Mouse (Mus musculus): ENCODE data around the gene Abhd6. TPM values are rescaled to one million over a fixed set of nuclear protein-coding genes. Genes with fewer than 3 reads are reported as not detected.

Gene Abhd6
- total and polyA plus RNA-seq, 3 experiments = not detected

GRCm38 (mm10) chr14:8000831-8001685 lies 1.6 kb upstream of the Abhd6 start:
- H3K27ac ChIP-seq (ENCODE audit: control insufficient read depth, low read depth, low read length) = no peak overlapping the region
- no peak overlapping the region for H3K9ac ChIP-seq (ENCODE audit: control insufficient read depth, low read depth, low read length, poor library complexity, severe bottlenecking)
- H3K36me3 ChIP-seq (ENCODE audit: control insufficient read depth in 1 of 2, insufficient read depth in 2 of 2, low read length in 2 of 2) = no peaks in the 10 kb centered on the region
- no peak for DNase-seq (ENCODE audit: low read depth, low spot score)
- H3K9me3 ChIP-seq (replicated peaks; ENCODE audit: insufficient read depth, low read length) = no peaks in the 10 kb centered on the region
- no peaks in the 10 kb centered on the region; a peak in 1 of 4 replicates for H3K27me3 ChIP-seq (ENCODE audit: control insufficient read depth in 1 of 2, insufficient read depth in 2 of 2, low read length in 2 of 2)
- H3K4me1 ChIP-seq (ENCODE audit: control insufficient read depth in 1 of 2, insufficient read depth in 2 of 2, low read length in 2 of 2) = no peaks in the 10 kb centered on the region
- H3K4me3 ChIP-seq (ENCODE audit: control insufficient read depth in 1 of 2, insufficient read depth in 1 of 2, low read depth in 2 of 2, low read length in 2 of 2) = no peak overlapping the region
- H3K79me2 ChIP-seq (ENCODE audit: control insufficient read depth, insufficient read depth, low read length, poor library complexity) = no peaks in the 10 kb centered on the region
- TF ChIP-seq GABPA (IDR thresholded peaks at IDR 0.05; ENCODE audit: low read depth, low read length) (no peak), SMC3 (IDR thresholded peaks at IDR 0.05; ENCODE audit: low read depth, low read length) (no peak)

GRCm38 (mm10) chr14:8003093-8003670 lies 480 bp downstream of the Abhd6 start:
- Histone ChIP-seq H3K27ac (ENCODE audit: control insufficient read depth, low read depth, low read length) (no peak overlapping the region), H3K4me1 (ENCODE audit: control insufficient read depth in 1 of 2, insufficient read depth in 2 of 2, low read length in 2 of 2) (no peaks in the 10 kb centered on the region), H3K9me3 (replicated peaks; ENCODE audit: insufficient read depth, low read length) (no peaks in the 10 kb centered on the region), H3K27me3 (ENCODE audit: control insufficient read depth in 1 of 2, insufficient read depth in 2 of 2, low read length in 2 of 2) (no peaks in the 10 kb centered on the region; a peak in 1 of 4 replicates), H3K79me2 (ENCODE audit: control insufficient read depth, insufficient read depth, low read length, poor library complexity) (no peaks in the 10 kb centered on the region), H3K4me3 (ENCODE audit: control insufficient read depth in 1 of 2, insufficient read depth in 1 of 2, low read depth in 2 of 2, low read length in 2 of 2) (no peak overlapping the region), H3K36me3 (ENCODE audit: control insufficient read depth in 1 of 2, insufficient read depth in 2 of 2, low read length in 2 of 2) (no peaks in the 10 kb centered on the region), H3K9ac (ENCODE audit: control insufficient read depth, low read depth, low read length, poor library complexity, severe bottlenecking) (no peak overlapping the region)
- no peak for TF ChIP-seq POLR2AphosphoS5 (IDR thresholded peaks at IDR 0.05; ENCODE audit: borderline replicate concordance, low read depth, low read length)
- TF ChIP-seq SIN3A (IDR thresholded peaks at IDR 0.05; ENCODE audit: low read length) = no peak
- no peak for TF ChIP-seq ETS1 (IDR thresholded peaks at IDR 0.05; ENCODE audit: low read depth, low read length)
- TF ChIP-seq CHD1 (IDR thresholded peaks at IDR 0.05; ENCODE audit: low read depth, low read length) = no peak
- no peak for TF ChIP-seq TAL1 (IDR thresholded peaks at IDR 0.05; ENCODE audit: low read length)
- TF ChIP-seq GATA1 (IDR thresholded peaks at IDR 0.05; ENCODE audit: low read depth, low read length) = no peak
- TF ChIP-seq MXI1 (IDR thresholded peaks at IDR 0.05; ENCODE audit: low read depth, low read length) = no peak
- TF ChIP-seq E2F4 (IDR thresholded peaks at IDR 0.05; ENCODE audit: borderline replicate concordance, low read depth, low read length) = no peak
- no peak for TF ChIP-seq ZC3H11A (IDR thresholded peaks at IDR 0.05; ENCODE audit: low read depth, low read length)
- TF ChIP-seq RAD21 (IDR thresholded peaks at IDR 0.05; ENCODE audit: low read depth, low read length) = no peak
- TF ChIP-seq ZMIZ1 (IDR thresholded peaks at IDR 0.05; ENCODE audit: low read depth, low read length) = no peak
- TF ChIP-seq HCFC1 (IDR thresholded peaks at IDR 0.05; ENCODE audit: low read depth, low read length) = no peak
- no peak for TF ChIP-seq NELFE (IDR thresholded peaks at IDR 0.05; ENCODE audit: low read depth, low read length)
- TF ChIP-seq UBTF (IDR thresholded peaks at IDR 0.05; ENCODE audit: borderline replicate concordance, insufficient read depth, low read depth, low read length) = no peak
- TF ChIP-seq CTCF (IDR thresholded peaks at IDR 0.05 in 2 of 3, conservative IDR thresholded peaks at IDR 0.05 in 1 of 3; ENCODE audit: control insufficient read depth in 1 of 3, insufficient read depth in 1 of 3, low read depth in 2 of 3, low read length in 3 of 3, poor library complexity in 1 of 3, severe bottlenecking in 1 of 3) = no peak
- TF ChIP-seq USF1 (IDR thresholded peaks at IDR 0.05; ENCODE audit: low read depth, low read length) = no peak
- no peak for DNase-seq (ENCODE audit: low read depth, low spot score)
